Comparison of ENCODE assay signal across 8 mouse cellular contexts in the genomic region with DNA sequence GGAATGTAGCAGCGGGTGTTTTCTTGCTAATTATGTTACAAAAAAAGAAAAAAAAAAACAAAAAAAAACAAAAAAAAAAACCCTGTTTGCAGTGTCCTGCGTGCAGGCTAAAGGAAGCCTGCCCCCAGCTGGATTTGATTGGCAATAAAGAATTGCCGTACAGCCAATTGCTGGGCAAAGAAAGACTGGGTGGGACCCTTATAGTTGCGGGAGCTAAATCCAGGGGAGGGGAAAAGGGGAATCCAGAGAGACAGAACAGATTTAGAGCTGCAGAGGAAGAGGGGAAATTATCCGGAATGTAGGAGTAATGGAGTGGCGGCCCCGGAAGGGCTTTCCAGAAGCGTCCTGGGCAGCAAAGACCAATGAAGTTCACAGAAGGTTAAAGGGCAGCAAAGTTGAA.
DNase-seq lines count a peak whose midpoint lies in the region; ATAC-seq and TF ChIP-seq lines count a peak whose summit lies in the region.

No protein-coding gene starts in this region.

- no peaks in the 10 kb centered on the region for H3K36me3 ChIP-seq in heart, embryonic 14.5 days (ENCODE audit: control insufficient read depth, insufficient read depth, low read length)
- H3K36me3 ChIP-seq in forebrain, embryonic 15.5 days = no peaks in the 10 kb centered on the region
- H3K36me3 ChIP-seq in limb, embryonic 14.5 days (ENCODE audit: control insufficient read depth, insufficient read depth, low read length) = no peaks in the 10 kb centered on the region

- H3K9ac ChIP-seq in heart, embryonic 14.5 days (ENCODE audit: low read length) = no peak overlapping the region
- H3K9ac ChIP-seq in forebrain, embryonic 15.5 days (replicated peaks) = no peak overlapping the region
- no peak overlapping the region for H3K9ac ChIP-seq in limb, embryonic 14.5 days (ENCODE audit: low read depth, low read length, severe bottlenecking)

- H3K9me3 ChIP-seq in heart, embryonic 14.5 days (ENCODE audit: control insufficient read depth, low read length) = no peaks in the 10 kb centered on the region
- no peaks in the 10 kb centered on the region for H3K9me3 ChIP-seq in forebrain, embryonic 15.5 days
- H3K9me3 ChIP-seq in limb, embryonic 14.5 days (ENCODE audit: control insufficient read depth, low read length) = no peaks in the 10 kb centered on the region

- DNase-seq in heart, adult 9 months (ENCODE audit: low spot score in 2 of 2) = no peak
- DNase-seq in R1 (ENCODE audit: low read depth, low spot score) = peak; percentile 76
- DNase-seq in limb, embryonic 14.5 days (ENCODE audit: low spot score) = peak; percentile 35
- DNase-seq in urinary bladder, postnatal 25 days (ENCODE audit: low spot score) = no peak
- DNase-seq in spleen, postnatal 14 days (ENCODE audit: low spot score in 2 of 2) = no peak

- no peak overlapping the region for H3K27ac ChIP-seq in heart, embryonic 14.5 days (replicated peaks in 1 of 2; ENCODE audit: control insufficient read depth in 1 of 2, insufficient read depth in 1 of 2, low read depth in 2 of 2, low read length in 2 of 2)
- no peak overlapping the region for H3K27ac ChIP-seq in forebrain, embryonic 15.5 days (replicated peaks)
- H3K27ac ChIP-seq in limb, embryonic 14.5 days (replicated peaks; ENCODE audit: low read depth, low read length) = no peak overlapping the region

- WGBS in heart, embryonic 14.5 days = 6% methylated on average over 8 of the region's 8 CpGs
- 5% methylated on average over 8 of the region's 8 CpGs for WGBS in forebrain, embryonic 15.5 days
- WGBS in limb, embryonic 14.5 days = 3% methylated on average over 8 of the region's 8 CpGs

- H3K4me1 ChIP-seq in heart, embryonic 14.5 days (ENCODE audit: control insufficient read depth in 2 of 2, insufficient read depth in 2 of 2, low read length in 2 of 2) = no peaks in the 10 kb centered on the region
- no peaks in the 10 kb centered on the region for H3K4me1 ChIP-seq in forebrain, embryonic 15.5 days
- H3K4me1 ChIP-seq in limb, embryonic 14.5 days (ENCODE audit: control insufficient read depth, insufficient read depth, low read length) = 0 out of 2 replicates have a peak, but pooled peaks cover 3% of the 10 kb centered on the region

- peak overlapping the region; percentile 28 for H3K4me2 ChIP-seq in heart, embryonic 14.5 days (ENCODE audit: low read length)
- H3K4me2 ChIP-seq in forebrain, embryonic 15.5 days (replicated peaks) = no peak overlapping the region
- H3K4me2 ChIP-seq in limb, embryonic 14.5 days (replicated peaks; ENCODE audit: low read depth, low read length, severe bottlenecking) = peak overlapping the region; percentile 16; the same call in 1 of the 2 replicates

- H3K27me3 ChIP-seq in heart, embryonic 14.5 days (ENCODE audit: control insufficient read depth, insufficient read depth, low read length) = 0 out of 2 replicates have a peak, but pooled peaks cover 3% of the 10 kb centered on the region
- H3K27me3 ChIP-seq in forebrain, embryonic 15.5 days = no peaks in the 10 kb centered on the region
- no peaks in the 10 kb centered on the region for H3K27me3 ChIP-seq in limb, embryonic 14.5 days (ENCODE audit: control insufficient read depth, insufficient read depth, low read length)

- ATAC-seq in heart, embryonic 14.5 days (ENCODE audit: insufficient number of reproducible peaks, insufficient read depth, low FRiP score, low read depth) = no peak
- 0 out of 2 replicates have a peak, but pooled peaks have one; percentile 41 for ATAC-seq in forebrain, embryonic 15.5 days (replicated peaks)
- ATAC-seq in limb, embryonic 14.5 days (ENCODE audit: low FRiP score, low read depth) = peak; percentile 55; the same call in 1 of the 2 replicates
- ATAC-seq in CD4-positive, CD25-positive, alpha-beta regulatory T cell, adult 4 months = no peak

- H3K4me3 ChIP-seq in heart, embryonic 14.5 days (ENCODE audit: control insufficient read depth in 1 of 2, insufficient read depth in 1 of 2, low read depth in 1 of 2, low read length in 2 of 2) = no peak overlapping the region
- no peak overlapping the region for H3K4me3 ChIP-seq in forebrain, embryonic 15.5 days
- no peak overlapping the region for H3K4me3 ChIP-seq in limb, embryonic 14.5 days (replicated peaks; ENCODE audit: low read length)

- no peak for TF ChIP-seq POLR2A in limb, embryonic 14.5 days (IDR thresholded peaks at IDR 0.05; ENCODE audit: borderline replicate concordance, extremely low read depth, insufficient read depth, insufficient read length)

Comparison
In these comparisons a context has a peak if more than half of its experiments do, and no peak if none do; other contexts are left out.
1. ATAC-seq: peak in forebrain, embryonic 15.5 days (single experiment) and limb, embryonic 14.5 days (single experiment); none in heart, embryonic 14.5 days (single experiment) and CD4-positive, CD25-positive, alpha-beta regulatory T cell, adult 4 months (single experiment).
2. DNase-seq: peak in R1 (single experiment) and limb, embryonic 14.5 days (single experiment); none in heart, adult 9 months (0 of 2), urinary bladder, postnatal 25 days (single experiment) and spleen, postnatal 14 days (0 of 2).